Mouse (Mus musculus): Measurements from ENCODE around the gene Dnajc17. TPM values are rescaled to one million over a fixed set of nuclear protein-coding genes. Genes with fewer than 3 reads are reported as not detected.

Dnajc17 gene
- polyA plus RNA-seq (2014; fragmentation: Illumina TruSeq; extraction: RNeasy Lipid Tissue Mini Kit (QIAGEN cat#74804); ENCODE audit: low read depth, low replicate concordance), result 8.7 TPM

GRCm38 (mm10) chr2:119208344-119209175, at the start of gene Dnajc17, which contains the start of gene Zfyve19:
TSS of gene Dnajc17 (minus strand) at chr2:119208795.
TSS of gene Zfyve19 (plus strand) at chr2:119208617.

GRCm38 (mm10) chr2:119237210-119237870, 28.7 kb upstream of the Dnajc17 start, which contains the start of gene Spint1:
TSS of gene Spint1 (plus strand) at chr2:119237362.

GRCm38 (mm10) chr2:119229775-119230704, 21.4 kb upstream of the Dnajc17 start, which contains the start of gene Ppp1r14d:
TSS of gene Ppp1r14d (minus strand) at chr2:119229906.

GRCm38 (mm10) chr2:119173991-119174651, 34.5 kb downstream of the Dnajc17 start, which contains the start of gene Gm14137:
TSS of gene Gm14137 (plus strand) at chr2:119174509.

GRCm38 (mm10) chr2:119166901-119167865, 41.4 kb downstream of the Dnajc17 start, which contains the start of gene Gchfr:
TSS of gene Gchfr (plus strand) at chr2:119167773.

GRCm38 (mm10) chr2:119156681-119157572, 51.7 kb downstream of the Dnajc17 start, which contains the start of gene Rmdn3:
TSS of gene Rmdn3 (minus strand) at chr2:119157034.

Other genes starting within 250 kb of the Dnajc17 start
- 12.2 TPM for gene Ccdc32, start 179.4 kb downstream of the Dnajc17 start, polyA plus RNA-seq (2014; fragmentation: Illumina TruSeq; extraction: RNeasy Lipid Tissue Mini Kit (QIAGEN cat#74804); ENCODE audit: low read depth, low replicate concordance)
- 3.5 TPM for gene Rpusd2, start 174.0 kb downstream of the Dnajc17 start, polyA plus RNA-seq (2014; fragmentation: Illumina TruSeq; extraction: RNeasy Lipid Tissue Mini Kit (QIAGEN cat#74804); ENCODE audit: low read depth, low replicate concordance)
- gene Knl1, start 161.7 kb downstream of the Dnajc17 start, polyA plus RNA-seq (2014; fragmentation: Illumina TruSeq; extraction: RNeasy Lipid Tissue Mini Kit (QIAGEN cat#74804); ENCODE audit: low read depth, low replicate concordance), result 0.08 TPM
- gene Rad51, start 96.0 kb downstream of the Dnajc17 start, polyA plus RNA-seq (2014; fragmentation: Illumina TruSeq; extraction: RNeasy Lipid Tissue Mini Kit (QIAGEN cat#74804); ENCODE audit: low read depth, low replicate concordance), result 0.26 TPM
- gene Rmdn3, start 51.8 kb downstream of the Dnajc17 start, polyA plus RNA-seq (2014; fragmentation: Illumina TruSeq; extraction: RNeasy Lipid Tissue Mini Kit (QIAGEN cat#74804); ENCODE audit: low read depth, low replicate concordance), result 18.1 TPM
- gene Gchfr, start 41.0 kb downstream of the Dnajc17 start, polyA plus RNA-seq (2014; fragmentation: Illumina TruSeq; extraction: RNeasy Lipid Tissue Mini Kit (QIAGEN cat#74804); ENCODE audit: low read depth, low replicate concordance), result 7.9 TPM
- not detected for gene Gm14137, start 34.3 kb downstream of the Dnajc17 start, polyA plus RNA-seq (2014; fragmentation: Illumina TruSeq; extraction: RNeasy Lipid Tissue Mini Kit (QIAGEN cat#74804); ENCODE audit: low read depth, low replicate concordance)
- gene Zfyve19, start 178 bp downstream of the Dnajc17 start, polyA plus RNA-seq (2014; fragmentation: Illumina TruSeq; extraction: RNeasy Lipid Tissue Mini Kit (QIAGEN cat#74804); ENCODE audit: low read depth, low replicate concordance), result 22.6 TPM
- gene Ppp1r14d, start 21.1 kb upstream of the Dnajc17 start, polyA plus RNA-seq (2014; fragmentation: Illumina TruSeq; extraction: RNeasy Lipid Tissue Mini Kit (QIAGEN cat#74804); ENCODE audit: low read depth, low replicate concordance), result not detected
- not detected for gene Spint1, start 28.6 kb upstream of the Dnajc17 start, polyA plus RNA-seq (2014; fragmentation: Illumina TruSeq; extraction: RNeasy Lipid Tissue Mini Kit (QIAGEN cat#74804); ENCODE audit: low read depth, low replicate concordance)
- not detected for gene Rhov, start 62.5 kb upstream of the Dnajc17 start, polyA plus RNA-seq (2014; fragmentation: Illumina TruSeq; extraction: RNeasy Lipid Tissue Mini Kit (QIAGEN cat#74804); ENCODE audit: low read depth, low replicate concordance)
- 8.4 TPM for gene Vps18, start 79.9 kb upstream of the Dnajc17 start, polyA plus RNA-seq (2014; fragmentation: Illumina TruSeq; extraction: RNeasy Lipid Tissue Mini Kit (QIAGEN cat#74804); ENCODE audit: low read depth, low replicate concordance)
- gene Dll4, start 117.0 kb upstream of the Dnajc17 start, polyA plus RNA-seq (2014; fragmentation: Illumina TruSeq; extraction: RNeasy Lipid Tissue Mini Kit (QIAGEN cat#74804); ENCODE audit: low read depth, low replicate concordance), result 11.8 TPM
- 7.1 TPM for gene Chac1, start 142.4 kb upstream of the Dnajc17 start, polyA plus RNA-seq (2014; fragmentation: Illumina TruSeq; extraction: RNeasy Lipid Tissue Mini Kit (QIAGEN cat#74804); ENCODE audit: low read depth, low replicate concordance)